Mouse (Mus musculus): Measurements from ENCODE around the gene Btbd11. TPM values are rescaled to one million over a fixed set of nuclear protein-coding genes. Genes with fewer than 3 reads are reported as not detected.

The Btbd11 gene
- polyA plus RNA-seq, 1 experiment from 2014 or later = 1.2 TPM

- H3K9ac ChIP-seq = no peak overlapping the region
- WGBS = 60% methylated on average over 2 of the region's 2 CpGs
- no peaks in the 10 kb centered on the region for H3K9me3 ChIP-seq (replicated peaks)
Measured at GRCm38 (mm10) chr10:85526657-85527056, 140.0 kb downstream of the Btbd11 start.

GRCm38 (mm10) chr10:85527722-85528121 lies 141.1 kb downstream of the Btbd11 start:
- Histone ChIP-seq H3K9me3 (replicated peaks) (no peaks in the 10 kb centered on the region), H3K4me3 (no peak overlapping the region), H3K4me1 (replicated peaks) (peaks cover 11% of the 10 kb centered on the region), H3K4me2 (no peak overlapping the region), H3K9ac (no peak overlapping the region), H3K27me3 (replicated peaks) (0 out of 2 replicates have a peak, but pooled peaks cover 3% of the 10 kb centered on the region), H3K36me3 (no peaks in the 10 kb centered on the region), H3K27ac (ENCODE audit: poor library complexity, severe bottlenecking) (no peak overlapping the region)
- ATAC-seq (ENCODE audit: insufficient number of reproducible peaks, low FRiP score) = no peak
- WGBS = 56% methylated on average over 4 of the region's 4 CpGs

More at GRCm38 (mm10) chr10:85526657-85527056, 140.0 kb downstream of the Btbd11 start:
- Histone ChIP-seq H3K4me3 (no peak overlapping the region), H3K4me1 (replicated peaks) (peaks cover 11% of the 10 kb centered on the region), H3K36me3 (no peaks in the 10 kb centered on the region), H3K27ac (ENCODE audit: poor library complexity, severe bottlenecking) (no peak overlapping the region), H3K4me2 (no peak overlapping the region), H3K27me3 (replicated peaks) (0 out of 2 replicates have a peak, but pooled peaks cover 3% of the 10 kb centered on the region)
- ATAC-seq (ENCODE audit: insufficient number of reproducible peaks, low FRiP score) = no peak

GRCm38 (mm10) chr10:85533192-85533710 lies 146.6 kb downstream of the Btbd11 start:
- Histone ChIP-seq H3K4me3 (no peak overlapping the region), H3K4me1 (replicated peaks) (no peaks in the 10 kb centered on the region), H3K36me3 (no peaks in the 10 kb centered on the region), H3K27ac (ENCODE audit: poor library complexity, severe bottlenecking) (no peak overlapping the region), H3K27me3 (replicated peaks) (peaks cover 10% of the 10 kb centered on the region; the same call in 1 of the 2 replicates), H3K4me2 (no peak overlapping the region), H3K9me3 (replicated peaks) (no peaks in the 10 kb centered on the region), H3K9ac (no peak overlapping the region)
- ATAC-seq (ENCODE audit: insufficient number of reproducible peaks, low FRiP score) = no peak
- 53% methylated on average over 7 of the region's 7 CpGs for WGBS

GRCm38 (mm10) chr10:85538051-85538753 lies 151.6 kb downstream of the Btbd11 start:
- no peak overlapping the region for H3K4me3 ChIP-seq
- 81% methylated on average over 11 of the region's 11 CpGs for WGBS
- H3K9me3 ChIP-seq (replicated peaks) = no peaks in the 10 kb centered on the region
- H3K9ac ChIP-seq = no peak overlapping the region
- H3K4me2 ChIP-seq = no peak overlapping the region
- H3K27ac ChIP-seq (ENCODE audit: poor library complexity, severe bottlenecking) = no peak overlapping the region
- no peak for ATAC-seq (ENCODE audit: insufficient number of reproducible peaks, low FRiP score)
- no peaks in the 10 kb centered on the region for H3K4me1 ChIP-seq (replicated peaks)
- H3K36me3 ChIP-seq = no peaks in the 10 kb centered on the region
- H3K27me3 ChIP-seq (replicated peaks) = peaks cover 18% of the 10 kb centered on the region; the same call in 1 of the 2 replicates

- Histone ChIP-seq H3K36me3 (no peaks in the 10 kb centered on the region), H3K27me3 (replicated peaks) (peaks cover 18% of the 10 kb centered on the region; the same call in 1 of the 2 replicates), H3K9ac (0 out of 2 replicates have a peak overlapping the region, but pooled peaks have one; percentile 22), H3K9me3 (replicated peaks) (no peaks in the 10 kb centered on the region), H3K4me2 (no peak overlapping the region), H3K27ac (ENCODE audit: poor library complexity, severe bottlenecking) (no peak overlapping the region), H3K4me3 (no peak overlapping the region), H3K4me1 (replicated peaks) (no peaks in the 10 kb centered on the region)
- ATAC-seq (ENCODE audit: insufficient number of reproducible peaks, low FRiP score) = no peak
- 34% methylated on average over 8 of the region's 8 CpGs for WGBS
Measured at GRCm38 (mm10) chr10:85539510-85540120, 153.0 kb downstream of the Btbd11 start.

- no peak overlapping the region for H3K9ac ChIP-seq
- H3K27me3 ChIP-seq (replicated peaks) = peaks cover 18% of the 10 kb centered on the region; the same call in 1 of the 2 replicates
- H3K4me2 ChIP-seq = no peak overlapping the region
- 83% methylated on average over 13 of the region's 13 CpGs for WGBS
- H3K9me3 ChIP-seq (replicated peaks) = no peaks in the 10 kb centered on the region
- H3K36me3 ChIP-seq = no peaks in the 10 kb centered on the region
- H3K4me1 ChIP-seq (replicated peaks) = no peaks in the 10 kb centered on the region; the same call in 1 of the 2 replicates
- no peak for ATAC-seq (ENCODE audit: insufficient number of reproducible peaks, low FRiP score)
- H3K4me3 ChIP-seq = no peak overlapping the region
- no peak overlapping the region for H3K27ac ChIP-seq (ENCODE audit: poor library complexity, severe bottlenecking)
Measured at GRCm38 (mm10) chr10:85540311-85541093, 153.9 kb downstream of the Btbd11 start.

GRCm38 (mm10) chr10:85541481-85541880 lies 154.9 kb downstream of the Btbd11 start:
- no peak overlapping the region for H3K9ac ChIP-seq
- no peak overlapping the region for H3K4me2 ChIP-seq
- ATAC-seq (ENCODE audit: insufficient number of reproducible peaks, low FRiP score) = no peak
- H3K36me3 ChIP-seq = no peaks in the 10 kb centered on the region
- 76% methylated on average over 3 of the region's 3 CpGs for WGBS
- no peaks in the 10 kb centered on the region; the same call in 1 of the 2 replicates for H3K4me1 ChIP-seq (replicated peaks)
- H3K9me3 ChIP-seq (replicated peaks) = 0 out of 2 replicates have a peak, but pooled peaks cover 3% of the 10 kb centered on the region
- H3K4me3 ChIP-seq = no peak overlapping the region
- peaks cover 22% of the 10 kb centered on the region; the same call in 1 of the 2 replicates for H3K27me3 ChIP-seq (replicated peaks)
- H3K27ac ChIP-seq (ENCODE audit: poor library complexity, severe bottlenecking) = no peak overlapping the region

GRCm38 (mm10) chr10:85541892-85542630 lies 155.4 kb downstream of the Btbd11 start:
- H3K36me3 ChIP-seq = no peaks in the 10 kb centered on the region
- no peak overlapping the region for H3K9ac ChIP-seq
- H3K4me2 ChIP-seq = no peak overlapping the region
- ATAC-seq (ENCODE audit: insufficient number of reproducible peaks, low FRiP score) = 0 out of 2 replicates have a peak, but pooled peaks have one; percentile 18
- H3K27me3 ChIP-seq (replicated peaks) = peaks cover 17% of the 10 kb centered on the region; the same call in 1 of the 2 replicates
- 85% methylated on average over 14 of the region's 14 CpGs for WGBS
- H3K9me3 ChIP-seq (replicated peaks) = 0 out of 2 replicates have a peak, but pooled peaks cover 3% of the 10 kb centered on the region
- no peak overlapping the region for H3K27ac ChIP-seq (ENCODE audit: poor library complexity, severe bottlenecking)
- H3K4me3 ChIP-seq = no peak overlapping the region
- no peaks in the 10 kb centered on the region; the same call in 1 of the 2 replicates for H3K4me1 ChIP-seq (replicated peaks)

GRCm38 (mm10) chr10:85543281-85543680 lies 156.7 kb downstream of the Btbd11 start:
- no peaks in the 10 kb centered on the region; the same call in 1 of the 2 replicates for H3K4me1 ChIP-seq (replicated peaks)

GRCm38 (mm10) chr10:85544991-85545390 lies 158.4 kb downstream of the Btbd11 start:
- Histone ChIP-seq H3K9ac (no peak overlapping the region), H3K4me2 (no peak overlapping the region), H3K27ac (ENCODE audit: poor library complexity, severe bottlenecking) (no peak overlapping the region), H3K27me3 (replicated peaks) (0 out of 2 replicates have a peak, but pooled peaks cover 3% of the 10 kb centered on the region), H3K36me3 (no peaks in the 10 kb centered on the region), H3K4me3 (no peak overlapping the region), H3K9me3 (replicated peaks) (0 out of 2 replicates have a peak, but pooled peaks cover 3% of the 10 kb centered on the region), H3K4me1 (replicated peaks) (no peaks in the 10 kb centered on the region; the same call in 1 of the 2 replicates)
- WGBS = 31% methylated on average over 5 of the region's 5 CpGs
- ATAC-seq (ENCODE audit: insufficient number of reproducible peaks, low FRiP score) = no peak

More at GRCm38 (mm10) chr10:85543281-85543680, 156.7 kb downstream of the Btbd11 start:
- no peak for ATAC-seq (ENCODE audit: insufficient number of reproducible peaks, low FRiP score)
- no peak overlapping the region for H3K27ac ChIP-seq (ENCODE audit: poor library complexity, severe bottlenecking)
- H3K4me2 ChIP-seq = no peak overlapping the region
- 78% methylated on average over 2 of the region's 2 CpGs for WGBS
- H3K9me3 ChIP-seq (replicated peaks) = 0 out of 2 replicates have a peak, but pooled peaks cover 3% of the 10 kb centered on the region
- H3K9ac ChIP-seq = no peak overlapping the region
- no peak overlapping the region for H3K4me3 ChIP-seq
- 0 out of 2 replicates have a peak, but pooled peaks cover 11% of the 10 kb centered on the region for H3K27me3 ChIP-seq (replicated peaks)
- H3K36me3 ChIP-seq = no peaks in the 10 kb centered on the region

Measured in heart, embryonic 12.5 days (tissue).